Mouse (Mus musculus) hematopoietic multipotent progenitor cell, adult 10-12 weeks (in vitro differentiated cells): Measurements from ENCODE around the gene Olfr397. TPM values are rescaled to one million over a fixed set of nuclear protein-coding genes. Genes with fewer than 3 reads are reported as not detected.

Experiments
- polyA plus RNA-seq: library from polyadenylated mRNA; stranded (reverse); fragments of >175 nt; gene quantifications from 2 replicates; pipeline ENCODE4 v1.2.3, GENCODE M21; 2012; ENCODE audit warnings: low replicate concordance

Olfr397 gene
- polyA plus RNA-seq: not detected in 2 replicates

DNA sequence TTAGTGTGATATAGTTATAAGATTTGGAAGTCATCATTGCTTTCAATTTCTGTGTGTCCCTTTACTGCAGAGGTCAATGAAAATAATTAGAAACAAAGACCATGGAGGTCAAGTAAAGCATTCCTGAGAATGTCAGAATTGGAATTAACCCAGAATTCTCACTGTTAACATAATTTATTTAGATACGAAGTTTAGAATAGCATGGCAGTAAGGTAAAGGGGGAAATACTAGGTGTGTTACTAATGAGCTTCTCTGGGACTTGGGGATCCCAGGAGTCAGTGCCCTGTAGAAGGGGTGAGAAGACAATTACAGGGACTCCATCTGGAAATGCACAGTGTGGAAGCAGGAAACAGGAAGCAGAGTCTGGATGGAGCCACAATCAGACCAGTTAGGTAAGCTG, at the start of gene Olfr397:
Gene Olfr397, plus strand, starts transcription at position 301 of the 400 bp plus-strand sequence.

GRCm38 (mm10) chr11:73936377-73936776, 24.2 kb upstream of the Olfr397 start, which contains the start of gene Olfr23:
TSS of gene Olfr23 (plus strand) at chr11:73936677.

GRCm38 (mm10) chr11:73990307-73990706, 29.7 kb downstream of the Olfr397 start, which contains the start of gene Olfr398:
TSS of gene Olfr398 (minus strand) at chr11:73990407.

Other genes starting within 250 kb of the Olfr397 start
- gene Olfr389, start 180.1 kb upstream of the Olfr397 start, polyA plus RNA-seq: not detected in 2 replicates
- gene Olfr390, start 177.9 kb upstream of the Olfr397 start, polyA plus RNA-seq: not detected in 2 replicates
- not detected in 2 replicates for gene Olfr391-ps, start 157.8 kb upstream of the Olfr397 start, polyA plus RNA-seq
- gene Olfr392, start 143.8 kb upstream of the Olfr397 start, polyA plus RNA-seq: not detected in 2 replicates
- gene Olfr393, start 109.4 kb upstream of the Olfr397 start, polyA plus RNA-seq: not detected in 2 replicates
- not detected in 2 replicates for gene Olfr394, start 70.0 kb upstream of the Olfr397 start, polyA plus RNA-seq
- gene Olfr395, start 51.5 kb upstream of the Olfr397 start, polyA plus RNA-seq: not detected in 2 replicates
- not detected in 2 replicates for gene Olfr23, start 24.1 kb upstream of the Olfr397 start, polyA plus RNA-seq
- not detected in 2 replicates for gene Olfr398, start 29.6 kb downstream of the Olfr397 start, polyA plus RNA-seq
- gene Olfr139, start 95.7 kb downstream of the Olfr397 start, polyA plus RNA-seq: not detected in 2 replicates
- not detected in 2 replicates for gene Olfr399, start 95.8 kb downstream of the Olfr397 start, polyA plus RNA-seq
- not detected in 2 replicates for gene Zfp616, start 109.1 kb downstream of the Olfr397 start, polyA plus RNA-seq
- not detected in 2 replicates for gene Olfr401, start 152.9 kb downstream of the Olfr397 start, polyA plus RNA-seq
- not detected in 2 replicates for gene Olfr402, start 192.7 kb downstream of the Olfr397 start, polyA plus RNA-seq
- gene Olfr403, start 225.4 kb downstream of the Olfr397 start, polyA plus RNA-seq: 0.04 TPM in 1 of 2 replicates, not detected in the other